Mouse (Mus musculus) neural tube, embryonic 12.5 days (tissue): Measurements from ENCODE around the gene Ets2. TPM values are rescaled to one million over a fixed set of nuclear protein-coding genes. Genes with fewer than 3 reads are reported as not detected.

Experiments
- ATAC-seq: fragments of 200-750 bp; cut with Nextera tagmentation; 2 replicates; pipeline ENCODE4 v1.8.0; 2017; ENCODE audit warnings: low read depth, mild to moderate bottlenecking, moderate TSS enrichment, moderate library complexity; ENCODE audit not compliant: low FRiP score
- H3K27ac ChIP-seq: fragments of 300-500 bp; sonication (generic); 2 replicates; pipeline ENCODE4 v1.5.1; 2016
- H3K27me3 ChIP-seq: fragments of 300-500 bp; sonication (generic); replicated peaks from 2 replicates; pipeline ENCODE4 v1.6.1; 2016; ENCODE audit warnings: mild to moderate bottlenecking
- H3K36me3 ChIP-seq: fragments of 300-500 bp; sonication (generic); 2 replicates; pipeline ENCODE4 v1.6.1; 2016; ENCODE audit warnings: mild to moderate bottlenecking
- H3K4me1 ChIP-seq: fragments of 300-500 bp; sonication (generic); 2 replicates; pipeline ENCODE4 v1.6.1; 2016
- H3K4me2 ChIP-seq: fragments of 300-500 bp; sonication (generic); replicated peaks from 2 replicates; pipeline ENCODE4 v1.6.1; 2016; ENCODE audit warnings: mild to moderate bottlenecking
- H3K4me3 ChIP-seq: fragments of 300-500 bp; sonication (generic); 2 replicates; pipeline ENCODE4 v1.5.1; 2016
- H3K9ac ChIP-seq: fragments of 300-500 bp; sonication (generic); 2 replicates; pipeline ENCODE4 v1.6.1; 2016; ENCODE audit warnings: mild to moderate bottlenecking
- H3K9me3 ChIP-seq: fragments of 300-500 bp; sonication (generic); 2 replicates; pipeline ENCODE4 v1.6.1; 2016; ENCODE audit warnings: mild to moderate bottlenecking
- WGBS: fragments of 180-500 bp; shearing (Covaris S2); methylation state at CpG from one replicate; pipeline ENCODE4 v1.1.7; 2016; 5-methylcytosine and 5-hydroxymethylcytosine counted together
- polyA plus RNA-seq: library from polyadenylated mRNA; unstranded; fragments of >200 nt; fragmentation: Nextera tagmentation; extraction: Ambion mirVana; gene quantifications from 2 replicates; pipeline ENCODE4 v1.2.1, GENCODE M21; 2016

The Ets2 gene
- polyA plus RNA-seq, 1 experiment from 2014 or later: 25.6 TPM

GRCm38 (mm10) chr16:95717631-95718030 lies 15.8 kb downstream of the Ets2 start:
- H3K4me3 ChIP-seq: no peak overlapping the region
- H3K36me3 ChIP-seq: peaks cover 74% of the 10 kb centered on the region
- WGBS: 92% methylated on average over 6 of the region's 6 CpGs
- no peaks in the 10 kb centered on the region for H3K27me3 ChIP-seq
- no peak for ATAC-seq
- H3K4me1 ChIP-seq: no peaks in the 10 kb centered on the region
- H3K4me2 ChIP-seq: no peak overlapping the region
- 0 out of 2 replicates have a peak, but pooled peaks cover 4% of the 10 kb centered on the region for H3K9me3 ChIP-seq
- H3K27ac ChIP-seq: no peak overlapping the region
- no peak overlapping the region for H3K9ac ChIP-seq

DNA sequence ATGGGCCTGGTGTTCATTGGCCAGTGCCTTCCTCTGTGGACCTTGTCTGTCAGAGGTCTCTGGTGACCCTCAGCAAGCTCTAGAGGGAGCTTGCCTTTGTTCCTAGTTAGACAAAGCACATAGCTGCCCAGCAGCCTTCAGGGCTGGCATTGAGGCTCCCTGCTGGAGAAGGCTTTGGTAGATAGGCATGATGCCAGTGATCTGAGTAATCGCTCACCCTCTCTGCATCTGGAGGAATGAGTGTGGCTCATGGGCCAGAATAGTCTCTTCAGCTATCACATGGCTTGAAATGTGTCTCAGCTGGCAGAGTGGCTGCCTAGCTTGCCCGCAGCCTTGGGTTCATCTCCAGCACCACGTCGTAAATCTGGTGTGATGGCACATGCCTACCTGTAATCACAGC lies 16.2 kb downstream of the Ets2 start:
- ATAC-seq: no peak
- Histone ChIP-seq H3K36me3 (peaks cover 74% of the 10 kb centered on the region), H3K9me3 (0 out of 2 replicates have a peak, but pooled peaks cover 4% of the 10 kb centered on the region), H3K4me2 (no peak overlapping the region), H3K27ac (no peak overlapping the region), H3K4me3 (no peak overlapping the region), H3K27me3 (no peaks in the 10 kb centered on the region), H3K9ac (no peak overlapping the region), H3K4me1 (no peaks in the 10 kb centered on the region)
- 95% methylated on average over 4 of the region's 4 CpGs for WGBS

GRCm38 (mm10) chr16:95720532-95720931 lies 18.7 kb downstream of the Ets2 start:
- H3K9ac ChIP-seq: no peak overlapping the region
- no peak overlapping the region for H3K27ac ChIP-seq
- no peak overlapping the region for H3K4me3 ChIP-seq
- WGBS: 96% methylated on average over 8 of the region's 8 CpGs
- H3K4me1 ChIP-seq: no peaks in the 10 kb centered on the region
- no peak for ATAC-seq
- H3K9me3 ChIP-seq: 0 out of 2 replicates have a peak, but pooled peaks cover 4% of the 10 kb centered on the region
- peaks cover 54% of the 10 kb centered on the region for H3K36me3 ChIP-seq
- no peak overlapping the region for H3K4me2 ChIP-seq
- no peaks in the 10 kb centered on the region for H3K27me3 ChIP-seq

DNA sequence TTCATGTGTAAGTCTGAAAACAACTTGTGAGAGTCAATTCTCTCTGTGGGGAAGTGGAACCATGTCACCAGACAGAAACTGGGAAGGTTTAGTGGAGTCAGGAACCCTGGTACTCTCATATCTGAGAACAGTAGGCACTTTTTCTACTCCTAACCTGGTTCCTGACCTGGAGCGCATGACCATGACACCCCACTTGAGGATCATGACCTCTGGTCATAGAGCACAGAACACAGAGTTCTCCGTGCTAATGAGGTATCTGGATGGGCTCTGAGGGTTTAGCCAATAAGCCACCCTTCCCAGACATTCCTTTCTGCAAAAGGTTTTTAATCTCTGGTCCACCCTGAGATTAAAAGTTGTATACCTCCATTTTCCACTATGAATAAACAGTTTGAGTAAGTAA lies 22.4 kb downstream of the Ets2 start:
- no peak overlapping the region for H3K9ac ChIP-seq
- no peak overlapping the region for H3K4me3 ChIP-seq
- H3K36me3 ChIP-seq: peaks cover 17% of the 10 kb centered on the region
- H3K27me3 ChIP-seq: no peaks in the 10 kb centered on the region
- no peak overlapping the region for H3K4me2 ChIP-seq
- H3K27ac ChIP-seq: no peak overlapping the region
- 0 out of 2 replicates have a peak, but pooled peaks cover 4% of the 10 kb centered on the region for H3K9me3 ChIP-seq
- no peak for ATAC-seq
- WGBS: 96% methylated on average over 2 of the region's 2 CpGs
- no peaks in the 10 kb centered on the region for H3K4me1 ChIP-seq

GRCm38 (mm10) chr16:95724776-95725175 lies 22.9 kb downstream of the Ets2 start:
- Histone ChIP-seq H3K4me3 (no peak overlapping the region), H3K4me2 (no peak overlapping the region), H3K27me3 (no peaks in the 10 kb centered on the region), H3K4me1 (no peaks in the 10 kb centered on the region), H3K9me3 (0 out of 2 replicates have a peak, but pooled peaks cover 4% of the 10 kb centered on the region), H3K27ac (no peak overlapping the region), H3K36me3 (peaks cover 16% of the 10 kb centered on the region), H3K9ac (no peak overlapping the region)
- no peak for ATAC-seq
- WGBS: 85% methylated on average over 5 of the region's 5 CpGs

DNA sequence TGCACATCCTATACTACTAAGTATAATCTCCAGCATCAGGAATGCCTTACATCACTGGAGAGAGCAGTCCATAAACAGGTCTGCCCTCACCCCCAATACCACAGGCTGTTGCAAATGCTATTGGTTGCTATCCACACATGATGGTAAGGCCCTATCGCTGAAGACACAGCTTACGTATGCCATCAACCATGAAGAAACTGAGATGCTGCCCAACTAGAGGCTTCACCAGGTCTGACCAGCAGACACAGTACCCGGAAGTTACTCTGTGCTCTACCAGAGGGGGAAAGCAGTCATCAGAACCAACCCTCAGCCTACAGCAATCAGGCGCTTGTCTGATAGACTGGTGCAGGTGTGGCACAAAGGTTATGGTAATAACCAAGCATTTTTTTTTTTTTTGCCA lies 24.9 kb downstream of the Ets2 start:
- WGBS: 92% methylated on average over 4 of the region's 4 CpGs
- Histone ChIP-seq H3K27me3 (no peaks in the 10 kb centered on the region), H3K36me3 (no peaks in the 10 kb centered on the region), H3K9ac (no peak overlapping the region), H3K4me2 (no peak overlapping the region), H3K27ac (no peak overlapping the region), H3K4me1 (no peaks in the 10 kb centered on the region), H3K9me3 (no peaks in the 10 kb centered on the region), H3K4me3 (no peak overlapping the region)
- ATAC-seq: no peak

DNA sequence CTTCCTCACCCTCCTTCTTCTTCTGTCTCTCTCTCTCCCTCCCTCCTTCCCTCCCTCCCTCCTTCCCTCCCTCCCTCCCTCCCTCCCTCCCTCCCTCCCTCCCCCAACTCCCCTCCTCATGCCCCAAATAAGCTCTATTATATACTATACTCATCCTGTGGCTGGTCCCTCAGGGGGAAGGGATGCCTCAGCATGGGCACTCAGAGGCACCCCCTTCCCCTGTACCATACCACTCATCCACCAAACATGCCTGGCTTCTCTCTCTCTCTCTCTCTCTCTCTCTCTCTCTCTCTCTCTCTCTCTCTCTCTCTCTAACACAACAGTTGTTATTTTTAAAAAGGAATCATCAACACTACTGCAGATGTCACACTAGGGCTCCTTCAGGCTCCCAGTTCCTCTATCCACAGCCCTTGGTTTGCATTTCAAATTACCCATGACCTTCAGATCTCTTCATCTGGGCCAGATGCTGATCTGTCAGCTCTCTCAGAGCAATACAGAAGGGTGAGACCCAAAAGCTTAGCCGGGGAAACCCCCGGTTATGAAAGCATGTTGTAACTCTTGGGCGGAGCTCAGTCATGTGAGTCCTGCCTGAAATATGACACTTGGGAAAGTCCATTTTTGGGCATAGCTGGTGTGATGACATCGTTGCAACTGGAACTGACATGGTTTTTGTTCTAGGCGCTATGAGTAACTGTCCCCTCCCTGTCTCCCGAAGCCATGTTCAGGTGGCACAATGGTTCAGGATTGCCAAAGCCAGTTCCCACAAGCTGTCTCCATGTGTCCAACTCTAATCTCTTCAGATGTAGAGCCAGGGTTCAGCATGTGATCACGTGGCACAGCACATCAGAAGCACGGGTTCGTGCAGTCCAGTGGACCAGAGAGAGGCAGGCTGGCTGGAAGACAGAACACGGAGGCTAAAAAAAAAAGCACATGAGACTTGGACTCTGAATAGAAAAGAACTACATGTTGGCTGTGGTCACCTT lies 26.9 kb downstream of the Ets2 start:
- H3K36me3 ChIP-seq: no peaks in the 10 kb centered on the region
- H3K4me2 ChIP-seq: no peak overlapping the region
- H3K4me3 ChIP-seq: no peak overlapping the region
- no peak for ATAC-seq
- no peaks in the 10 kb centered on the region for H3K9me3 ChIP-seq
- 72% methylated on average over 10 of the region's 10 CpGs for whole genome bisulfite sequencing
- H3K9ac ChIP-seq: no peak overlapping the region
- H3K4me1 ChIP-seq: no peaks in the 10 kb centered on the region
- H3K27me3 ChIP-seq: no peaks in the 10 kb centered on the region
- no peak overlapping the region for H3K27ac ChIP-seq

- Histone ChIP-seq H3K27ac (no peak overlapping the region), H3K36me3 (no peaks in the 10 kb centered on the region), H3K4me1 (no peaks in the 10 kb centered on the region), H3K4me3 (no peak overlapping the region), H3K9me3 (no peaks in the 10 kb centered on the region), H3K27me3 (no peaks in the 10 kb centered on the region), H3K4me2 (no peak overlapping the region), H3K9ac (no peak overlapping the region)
- 78% methylated on average over 6 of the region's 6 CpGs for WGBS
- ATAC-seq: no peak
These were observed 27.9 kb downstream of the Ets2 start for GRCm38 (mm10) chr16:95729775-95730174.

DNA sequence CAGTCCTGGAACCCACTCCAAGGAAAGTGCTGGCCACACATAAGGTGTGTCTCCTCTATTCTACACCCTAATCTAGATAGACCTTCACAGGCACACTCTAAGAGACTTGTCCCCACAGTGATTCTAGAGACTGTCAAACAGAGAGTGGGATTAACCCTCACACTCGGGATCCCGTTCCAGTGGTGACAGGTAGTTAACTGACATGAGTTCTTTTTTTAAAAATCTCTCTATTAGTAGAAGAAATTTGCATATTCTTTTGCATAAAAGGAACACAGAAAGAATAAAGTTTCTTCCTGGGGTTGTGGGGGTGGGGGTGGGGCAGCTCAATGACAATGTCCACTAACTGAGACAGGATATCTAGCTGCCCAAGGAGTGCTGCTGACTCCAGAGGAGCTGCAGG lies 32.9 kb downstream of the Ets2 start:
- ATAC-seq: no peak
- Histone ChIP-seq H3K9me3 (no peaks in the 10 kb centered on the region), H3K4me1 (no peaks in the 10 kb centered on the region), H3K4me2 (no peak overlapping the region), H3K9ac (no peak overlapping the region), H3K27me3 (no peaks in the 10 kb centered on the region), H3K36me3 (no peaks in the 10 kb centered on the region), H3K27ac (no peak overlapping the region), H3K4me3 (no peak overlapping the region)
- 90% methylated on average over 2 of the region's 2 CpGs for WGBS

GRCm38 (mm10) chr16:95736059-95736458 lies 34.2 kb downstream of the Ets2 start:
- ATAC-seq: no peak

DNA sequence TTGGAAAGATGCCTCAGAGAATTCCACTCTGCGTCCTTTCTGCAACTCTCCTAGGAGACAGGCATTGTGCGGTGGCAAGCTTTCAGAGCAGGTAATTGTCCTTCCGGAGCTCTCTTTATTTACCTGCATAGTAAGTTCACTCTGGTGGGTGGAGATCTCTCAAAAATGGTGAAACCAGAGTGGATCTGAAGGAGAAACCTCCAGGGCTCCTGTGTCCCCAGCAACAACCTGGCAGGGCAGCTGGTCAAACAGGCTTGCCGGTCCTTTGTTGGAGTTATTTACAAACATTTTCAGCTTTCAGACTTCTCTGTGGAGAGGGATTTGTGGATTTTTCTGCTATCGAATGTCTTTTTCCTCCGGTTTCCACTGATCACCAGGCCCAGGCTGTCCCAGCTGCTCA lies 34.6 kb downstream of the Ets2 start:
- H3K36me3 ChIP-seq: no peaks in the 10 kb centered on the region
- no peak for ATAC-seq
- 88% methylated on average over 6 of the region's 6 CpGs for WGBS
- H3K9me3 ChIP-seq: no peaks in the 10 kb centered on the region
- no peak overlapping the region for H3K4me3 ChIP-seq
- H3K4me1 ChIP-seq: no peaks in the 10 kb centered on the region
- H3K4me2 ChIP-seq: no peak overlapping the region
- no peak overlapping the region for H3K9ac ChIP-seq
- H3K27ac ChIP-seq: no peak overlapping the region
- no peaks in the 10 kb centered on the region for H3K27me3 ChIP-seq

More at GRCm38 (mm10) chr16:95736059-95736458, 34.2 kb downstream of the Ets2 start:
- H3K9ac ChIP-seq: no peak overlapping the region
- H3K4me1 ChIP-seq: no peaks in the 10 kb centered on the region
- H3K9me3 ChIP-seq: no peaks in the 10 kb centered on the region
- no peaks in the 10 kb centered on the region for H3K36me3 ChIP-seq
- no peak overlapping the region for H3K4me3 ChIP-seq
- H3K27ac ChIP-seq: no peak overlapping the region
- H3K4me2 ChIP-seq: no peak overlapping the region
- H3K27me3 ChIP-seq: no peaks in the 10 kb centered on the region

DNA sequence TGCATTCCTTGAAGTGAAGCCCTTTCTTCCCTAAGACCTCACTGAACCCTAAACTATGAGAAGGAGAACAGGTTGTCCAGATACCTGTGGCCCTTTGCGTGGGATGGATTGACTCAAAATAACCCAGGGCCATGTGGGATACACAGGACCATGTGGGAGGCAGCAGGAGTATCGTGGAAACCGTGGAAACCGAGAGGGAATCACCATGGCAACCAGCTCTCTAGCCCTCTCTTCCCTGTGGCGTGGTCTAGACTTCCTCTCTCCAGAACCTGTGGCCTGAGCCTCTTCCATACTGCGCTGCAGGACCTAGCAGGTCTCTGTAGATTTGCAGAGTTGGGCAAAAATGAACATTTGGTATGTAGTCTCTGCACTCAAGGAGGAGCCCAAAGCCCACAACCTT lies 37.6 kb downstream of the Ets2 start:
- H3K36me3 ChIP-seq: no peaks in the 10 kb centered on the region
- ATAC-seq: no peak
- H3K4me3 ChIP-seq: no peak overlapping the region
- no peaks in the 10 kb centered on the region for H3K9me3 ChIP-seq
- 51% methylated on average over 6 of the region's 6 CpGs for WGBS
- no peak overlapping the region for H3K27ac ChIP-seq
- no peak overlapping the region for H3K9ac ChIP-seq
- H3K27me3 ChIP-seq: no peaks in the 10 kb centered on the region
- no peaks in the 10 kb centered on the region for H3K4me1 ChIP-seq
- no peak overlapping the region for H3K4me2 ChIP-seq

- Histone ChIP-seq H3K27ac (no peak overlapping the region), H3K9ac (no peak overlapping the region), H3K4me3 (no peak overlapping the region), H3K36me3 (no peaks in the 10 kb centered on the region), H3K27me3 (no peaks in the 10 kb centered on the region), H3K9me3 (no peaks in the 10 kb centered on the region), H3K4me1 (no peaks in the 10 kb centered on the region), H3K4me2 (no peak overlapping the region)
- ATAC-seq: no peak
- 83% methylated on average over 11 of the region's 11 CpGs for WGBS
These were observed 39.5 kb downstream of the Ets2 start for GRCm38 (mm10) chr16:95741358-95741757.
